Mouse (Mus musculus) kidney, postnatal 4 days (tissue): ENCODE results near the gene Ppp1r32.

Experiments used
- DNase-seq, 2 experiments: peaks; one replicate each; pipeline ENCODE4 v3.0.0; 2021; ENCODE audit warnings: mixed read lengths in 2 of 2

Ppp1r32 gene

DNA sequence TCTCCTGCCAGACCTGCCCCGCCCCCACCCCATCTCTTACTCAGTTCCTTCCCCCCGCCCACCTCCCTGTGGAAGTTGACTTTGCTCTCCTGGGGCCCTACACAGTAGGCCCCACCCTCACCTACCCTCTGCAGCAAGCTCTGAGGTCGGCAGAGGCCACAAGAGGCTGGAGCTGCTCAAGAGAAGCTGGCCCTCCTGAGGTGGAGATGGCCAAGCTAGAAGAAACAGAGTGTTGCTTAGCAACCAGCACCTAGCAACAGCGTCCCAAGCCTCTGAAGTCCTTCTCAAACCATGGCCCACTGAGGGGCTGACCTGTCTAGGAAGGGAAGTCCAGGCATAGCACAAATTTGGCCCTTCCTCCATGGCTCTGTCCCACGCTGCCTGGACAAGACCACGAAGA lies at the start of gene Ppp1r32:
Gene Ppp1r32, minus strand, starts transcription at position 226 of the 400 bp plus-strand sequence.
- peak; percentile 20 to 33 for DNase-seq

GRCm38 (mm10) chr19:10530082-10530481 lies 47.4 kb upstream of the Ppp1r32 start:
- DNase-seq = peak in 1 of 2 experiments; percentile 21

DNA sequence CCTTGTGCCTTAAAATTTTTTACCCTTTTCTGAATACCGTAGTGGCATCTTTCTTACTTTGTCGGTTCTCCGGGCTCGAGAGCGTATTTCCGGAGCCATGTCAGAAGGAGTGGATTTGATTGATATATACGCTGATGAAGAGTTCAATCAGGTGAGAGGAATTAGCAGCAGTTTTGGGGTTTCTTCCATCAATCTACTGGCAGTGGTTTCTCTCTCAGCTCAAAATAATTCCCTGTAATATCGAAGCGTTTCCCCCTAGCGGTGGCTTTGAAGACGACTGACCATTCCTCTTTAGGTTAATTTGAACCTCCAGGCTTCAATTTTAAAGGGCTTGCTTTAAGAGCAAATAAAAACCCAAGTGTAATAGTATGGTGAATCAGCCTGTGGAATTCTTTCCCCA lies 43.2 kb upstream of the Ppp1r32 start, which contains the start of gene Sdhaf2:
Gene Sdhaf2, minus strand, starts transcription at position 233 of the 400 bp plus-strand sequence.
- peak; percentile 47 to 71 for DNase-seq

- peak; percentile 93 to 97 for DNase-seq
These were observed 42.6 kb upstream of the Ppp1r32 start, which contains the start of gene Cpsf7 for GRCm38 (mm10) chr19:10525106-10525901. Gene Cpsf7 (plus strand): TSS chr19:10525266.

DNA sequence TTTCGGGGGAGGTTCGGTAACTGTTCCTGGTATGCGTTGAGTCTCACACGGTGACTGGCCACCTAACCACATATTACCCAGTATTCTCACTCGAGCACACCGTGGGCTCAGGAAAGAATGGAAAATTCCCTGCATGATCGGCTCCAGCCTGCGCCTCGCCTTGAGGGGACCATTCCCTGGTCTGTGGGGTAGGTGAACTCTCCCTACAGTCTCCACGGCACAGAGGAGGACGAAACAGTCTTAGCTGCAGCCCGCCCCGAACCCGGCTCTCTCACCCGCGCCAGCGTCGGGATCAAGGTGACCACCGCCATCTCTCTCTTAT lies 42.0 kb upstream of the Ppp1r32 start:
- no peak for DNase-seq

DNA sequence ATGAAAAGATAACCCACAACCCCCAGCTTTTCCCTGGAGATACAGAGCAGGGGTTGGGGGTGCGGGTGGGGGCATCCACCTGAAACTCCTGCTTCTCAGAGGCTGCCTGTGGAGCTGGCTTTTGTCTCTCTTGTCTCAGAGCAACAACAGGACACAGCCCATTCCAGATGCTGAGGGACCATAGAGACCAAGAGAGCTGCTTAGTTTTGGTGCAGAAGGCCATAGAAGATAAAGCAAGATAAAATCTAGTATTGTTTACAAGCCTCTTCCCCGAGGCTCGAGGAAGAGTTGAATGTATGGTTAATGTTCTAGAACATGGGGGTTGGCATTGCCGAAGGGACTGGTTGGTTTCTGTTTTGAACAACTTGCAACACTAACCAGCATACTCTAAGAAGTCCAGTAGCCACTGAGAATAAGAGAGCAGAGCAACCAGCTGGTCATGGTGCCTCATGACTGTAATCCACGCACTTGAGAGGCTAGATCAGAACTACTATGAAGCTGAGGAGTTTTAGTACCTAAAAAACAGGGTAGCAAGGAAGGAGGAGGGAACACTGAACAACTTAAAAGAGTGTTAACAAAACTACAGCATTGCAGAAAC lies 40.9 kb upstream of the Ppp1r32 start:
- DNase-seq = no peak

- DNase-seq = no peak
These were observed 39.2 kb upstream of the Ppp1r32 start for GRCm38 (mm10) chr19:10521926-10522325.

GRCm38 (mm10) chr19:10520355-10520754 lies 37.6 kb upstream of the Ppp1r32 start:
- DNase-seq = peak in 1 of 2 experiments; percentile 31

GRCm38 (mm10) chr19:10510759-10511330 lies 28.1 kb upstream of the Ppp1r32 start:
- DNase-seq = no peak

DNA sequence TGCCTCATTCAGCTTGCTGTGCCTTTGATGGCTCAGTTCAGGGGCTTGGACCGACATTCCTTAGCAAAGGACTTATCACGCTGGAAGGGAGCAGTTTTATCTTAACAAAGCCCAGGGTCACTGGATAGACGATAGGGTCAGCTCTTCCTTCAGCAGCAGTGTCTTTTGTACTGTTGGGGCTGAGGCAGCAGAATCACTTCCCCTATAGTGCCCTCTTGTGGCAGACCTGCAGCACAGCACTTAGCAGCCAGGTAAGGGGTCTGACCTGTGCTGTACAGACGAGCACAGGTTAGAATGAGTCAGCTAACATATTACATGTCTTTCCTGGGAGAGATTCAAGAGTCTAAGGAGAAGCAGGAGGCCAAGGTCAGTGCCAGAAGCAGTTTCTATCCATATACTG lies 19.8 kb upstream of the Ppp1r32 start:
- peak; percentile 41 to 57 for DNase-seq

DNA sequence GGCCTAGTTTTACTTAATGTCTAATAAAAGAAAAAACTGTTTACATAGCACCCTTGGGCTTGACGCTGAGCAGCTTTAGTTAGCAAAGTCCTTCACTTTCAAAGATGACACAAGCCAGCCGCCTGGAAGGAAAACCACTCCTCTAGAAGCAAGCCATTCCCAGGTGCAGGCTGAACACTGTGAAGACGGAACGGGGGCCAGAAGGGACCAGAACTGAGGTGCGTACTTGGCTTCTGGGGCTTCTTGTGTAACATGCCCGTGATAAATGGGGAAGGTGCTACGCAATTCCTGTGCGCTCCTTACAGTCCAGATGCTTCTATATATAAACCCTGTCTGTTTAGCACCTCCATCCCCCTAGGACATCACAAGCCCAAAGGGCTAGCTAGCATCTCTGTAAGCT lies 17.9 kb upstream of the Ppp1r32 start:
- DNase-seq = no peak

DNA sequence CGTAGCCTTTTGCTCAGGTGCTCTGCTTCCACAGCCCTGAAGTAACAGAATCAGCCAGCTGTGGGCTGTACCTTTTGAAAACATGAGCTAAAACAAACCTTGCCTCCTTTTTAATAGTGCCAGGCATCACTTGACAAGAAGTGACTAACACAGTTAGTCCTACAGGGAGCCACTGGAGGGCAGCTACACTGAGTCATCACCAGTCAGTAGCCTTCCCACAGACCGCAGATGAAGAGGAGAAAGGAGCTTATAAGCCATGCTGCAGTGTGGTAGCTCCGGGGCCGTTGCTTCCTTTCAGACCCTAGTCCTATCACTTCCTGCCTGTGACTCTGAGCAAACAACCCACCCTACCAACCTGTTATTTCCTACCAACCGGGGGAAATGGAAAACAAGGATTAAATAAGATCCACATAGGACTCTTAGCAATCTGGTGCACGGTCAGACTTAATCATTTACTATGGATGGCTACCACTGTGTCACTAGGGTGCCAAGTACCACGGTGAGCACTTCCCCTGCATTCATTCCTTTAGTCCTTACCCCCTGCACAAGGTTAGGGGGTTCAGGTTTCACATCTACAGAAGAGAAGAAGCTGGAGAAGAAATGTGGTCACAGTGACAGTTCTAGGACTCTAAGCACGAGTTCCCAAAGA lies 14.9 kb upstream of the Ppp1r32 start:
- no peak for DNase-seq

DNA sequence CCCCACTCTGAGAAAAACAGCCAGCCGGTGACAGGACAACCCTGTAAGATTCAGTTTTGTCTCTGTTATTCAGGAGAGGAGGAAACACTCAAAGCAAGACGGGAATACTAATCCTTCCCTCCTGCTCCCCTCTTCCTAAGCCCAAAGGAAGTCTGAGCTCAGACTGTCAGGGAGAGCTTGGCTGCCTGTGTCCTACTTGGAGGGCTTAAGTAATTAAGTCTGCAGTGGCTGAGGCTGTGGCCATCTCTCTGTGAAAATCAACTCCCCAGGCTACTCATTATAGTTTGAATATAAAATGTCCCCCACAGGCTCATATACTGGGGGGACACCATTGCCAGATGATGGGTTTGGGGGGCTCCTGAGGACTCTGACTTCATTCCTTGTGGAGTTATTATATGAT lies 14.2 kb upstream of the Ppp1r32 start:
- DNase-seq = no peak

DNA sequence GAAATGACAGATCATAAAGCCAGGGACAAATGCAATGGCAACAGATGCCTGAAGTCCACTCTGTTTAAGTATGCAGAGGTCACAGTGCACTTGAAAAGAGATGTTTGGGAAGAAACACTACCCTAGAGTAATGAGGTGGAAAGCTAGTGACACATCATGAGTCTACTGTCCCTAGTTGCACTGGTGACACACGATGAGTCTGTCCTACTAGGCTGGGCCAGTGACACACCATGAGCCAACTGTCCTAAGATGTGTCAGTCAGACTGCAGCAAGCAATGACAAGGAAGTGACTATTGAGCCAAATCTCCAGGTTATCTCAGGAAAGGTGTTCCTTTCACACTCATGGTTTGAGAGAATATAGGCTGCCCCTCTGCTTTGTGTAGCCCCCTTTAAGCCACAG lies 12.9 kb upstream of the Ppp1r32 start:
- DNase-seq = no peak

GRCm38 (mm10) chr19:10486264-10486738 lies 3.6 kb upstream of the Ppp1r32 start:
- peak; percentile 58 to 68 for DNase-seq

DNA sequence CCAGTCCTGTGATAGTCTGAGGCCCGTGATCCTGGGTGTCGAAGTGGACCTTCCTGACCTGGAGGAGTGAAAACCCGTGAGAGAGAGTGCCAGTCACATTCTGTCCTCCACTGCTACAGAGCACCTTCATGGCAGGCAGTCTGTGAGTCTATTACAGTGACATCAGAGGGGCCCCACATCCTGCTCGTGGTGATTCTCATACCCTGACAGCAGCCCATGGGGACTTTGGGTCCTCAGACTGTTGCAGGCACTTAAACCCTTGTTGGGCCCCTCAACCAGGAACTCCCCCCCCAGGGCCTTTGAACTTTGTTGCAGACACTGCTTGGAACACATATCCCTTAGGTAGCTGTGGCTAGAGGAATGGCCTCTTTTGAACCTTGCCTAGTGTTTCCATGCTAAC lies 3.2 kb downstream of the Ppp1r32 start:
- DNase-seq = no peak

DNA sequence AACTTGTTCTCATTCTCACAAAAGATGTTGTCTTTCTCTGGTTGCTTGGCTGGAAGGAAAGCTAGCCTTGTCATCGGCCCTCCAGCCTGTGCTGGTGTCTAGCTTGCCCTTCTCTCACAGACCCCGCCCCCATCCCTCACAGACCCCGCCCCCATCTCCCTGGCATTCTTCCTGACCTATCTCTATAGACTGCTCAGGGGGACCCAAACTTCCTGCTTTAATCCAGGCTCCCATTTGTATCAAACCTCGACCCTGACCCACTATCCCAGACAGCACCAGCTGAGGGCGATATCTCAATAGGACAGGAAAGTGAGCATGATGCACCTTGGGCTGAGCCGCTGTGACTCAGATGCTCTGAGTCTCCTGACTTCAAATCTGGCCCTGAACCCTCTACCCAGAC lies 8.9 kb downstream of the Ppp1r32 start:
- DNase-seq = no peak

GRCm38 (mm10) chr19:10472958-10473357 lies 9.8 kb downstream of the Ppp1r32 start:
- no peak for DNase-seq

- peak; percentile 40 to 62 for DNase-seq
These were observed 13.5 kb downstream of the Ppp1r32 start for GRCm38 (mm10) chr19:10469171-10469658.

DNA sequence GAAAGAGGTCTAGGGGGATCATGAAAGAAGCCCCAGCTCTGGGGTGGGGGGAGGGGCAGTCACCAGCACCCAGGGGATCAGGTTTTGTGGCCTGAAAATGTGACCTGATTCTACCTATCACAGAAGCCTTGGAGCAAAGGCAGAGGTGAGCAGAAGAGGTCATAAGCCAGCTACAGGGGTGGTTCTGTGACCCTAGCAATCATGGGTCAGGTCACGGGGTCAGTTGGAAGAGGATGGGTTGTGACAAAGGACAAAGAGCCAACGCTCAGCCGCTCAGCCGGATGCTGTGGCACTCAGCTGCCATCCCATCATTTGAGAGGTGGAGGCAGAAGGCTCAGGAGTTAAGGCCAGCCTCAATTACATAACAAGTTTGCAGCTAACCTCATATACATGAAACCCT lies 18.3 kb downstream of the Ppp1r32 start:
- DNase-seq = no peak

GRCm38 (mm10) chr19:10461584-10461983 lies 21.1 kb downstream of the Ppp1r32 start:
- no peak for DNase-seq

DNA sequence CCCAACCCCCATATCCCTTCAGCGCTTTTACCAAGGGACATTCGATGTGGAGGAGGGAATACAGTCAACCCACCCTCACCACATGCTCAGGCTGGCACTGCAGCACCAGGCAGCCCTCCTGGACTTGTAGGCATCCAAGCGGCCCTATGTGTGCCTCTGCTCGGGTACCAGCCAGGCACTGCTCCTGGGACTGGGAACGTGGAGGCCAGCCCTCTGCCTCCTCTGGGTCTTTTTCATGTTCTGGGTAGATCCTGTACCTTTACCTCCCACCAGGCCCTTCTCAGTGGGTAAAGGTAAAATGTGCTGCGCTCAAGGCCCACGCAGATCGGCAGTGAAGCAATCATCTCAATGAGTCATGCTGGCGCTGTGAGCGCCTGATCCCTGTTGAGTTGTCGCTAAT lies 22.8 kb downstream of the Ppp1r32 start:
- no peak for DNase-seq

GRCm38 (mm10) chr19:10458096-10458495 lies 24.6 kb downstream of the Ppp1r32 start:
- peak; percentile 42 to 57 for DNase-seq
